Mouse (Mus musculus) ovary, adult 10 weeks (tissue): Measurements from ENCODE around the gene C5ar1. TPM values are rescaled to one million over a fixed set of nuclear protein-coding genes. Genes with fewer than 3 reads are reported as not detected.

ENCODE experiments used
- polyA plus RNA-seq: library from polyadenylated mRNA; stranded (reverse); fragments of 350-450 nt; fragmentation: Illumina TruSeq; extraction: RNeasy Lipid Tissue Mini Kit (QIAGEN cat#74804); gene quantifications from one replicate; pipeline ENCODE4 v1.2.3, GENCODE M21; 2014

The C5ar1 gene
- polyA plus RNA-seq = 4.9 TPM

DNA sequence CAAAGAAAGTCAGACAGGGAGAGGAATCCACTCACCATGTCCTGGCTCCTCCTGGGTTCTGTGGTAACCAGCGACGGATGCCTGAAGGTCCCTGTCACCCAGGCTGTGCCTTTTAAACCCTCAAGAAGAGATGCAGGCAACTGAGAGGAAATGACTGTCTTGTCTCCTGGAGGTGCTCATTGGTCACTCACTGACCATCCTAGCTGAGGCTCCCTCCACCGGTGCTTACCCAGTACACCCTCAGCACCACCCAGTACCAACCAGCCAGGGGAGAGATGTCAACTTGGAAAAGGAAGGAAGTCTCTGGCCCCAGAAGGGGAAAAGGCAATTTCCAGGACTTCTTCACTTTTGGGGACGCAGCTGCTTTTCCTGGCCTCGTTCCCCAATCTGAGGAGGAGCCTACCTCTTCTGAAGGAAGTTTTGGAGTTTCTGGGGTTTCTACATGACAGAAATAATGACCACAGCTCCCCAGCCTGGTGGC lies at the start of gene C5ar1:
C5ar1 (minus strand) TSS at position 431 of the 481 bp plus-strand sequence.

DNA sequence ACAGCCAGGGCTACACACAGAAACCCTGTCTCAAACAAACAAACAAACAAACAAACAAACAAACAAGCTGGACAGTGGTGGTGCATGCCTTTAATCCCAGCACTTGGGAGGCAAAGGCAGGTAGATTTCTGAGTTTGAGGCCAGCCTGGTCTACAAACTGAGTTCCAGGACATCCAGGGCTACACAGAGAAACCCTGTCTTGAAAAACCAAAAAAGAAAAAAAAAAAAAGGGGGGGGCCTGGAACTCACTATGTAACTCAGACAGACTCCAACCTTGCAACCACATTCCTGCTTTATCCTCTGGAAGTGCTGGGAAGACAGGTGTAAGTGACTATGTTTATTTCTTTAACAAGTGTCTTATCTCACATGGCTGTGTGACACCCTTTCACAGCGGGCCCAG lies 48.8 kb upstream of the C5ar1 start, which contains the start of gene Bbc3:
Bbc3 (plus strand) TSS at position 301 of the 400 bp plus-strand sequence.

GRCm38 (mm10) chr7:16286026-16286961 lies 27.0 kb upstream of the C5ar1 start, which contains the start of gene Ccdc9:
Gene Ccdc9 (minus strand): TSS chr7:16286795.

DNA sequence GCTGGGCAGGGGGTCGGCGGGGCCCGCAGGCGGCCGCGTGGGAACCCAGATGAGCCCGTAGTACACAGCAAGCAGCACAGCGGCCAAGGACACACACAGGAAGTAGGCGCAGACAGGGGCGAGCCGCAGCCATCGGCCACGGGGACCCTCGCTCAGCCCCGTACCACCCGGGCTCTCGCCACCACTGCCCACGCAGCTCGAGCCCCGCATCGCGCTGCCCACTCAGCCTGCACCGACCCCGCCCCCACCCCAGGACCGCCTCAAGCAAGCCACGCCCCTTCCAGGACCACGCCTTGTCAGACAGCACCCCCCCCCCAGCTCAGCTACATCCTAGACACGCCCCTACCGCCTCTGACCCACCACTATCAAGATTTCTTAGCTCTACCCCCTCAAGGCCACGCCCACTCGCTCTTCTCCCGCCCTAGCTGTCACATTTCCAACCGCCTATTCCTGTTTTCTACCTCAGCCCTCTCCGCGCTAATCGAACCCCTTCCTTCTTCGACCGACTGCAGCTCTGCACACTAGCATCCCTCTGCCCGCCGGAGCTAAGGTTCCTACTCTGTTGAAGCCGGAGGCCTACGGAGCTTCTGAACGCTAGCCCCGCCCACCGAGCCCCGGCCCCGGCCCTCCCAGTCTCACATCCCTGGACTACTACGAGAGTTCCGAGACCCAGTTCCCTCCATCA lies 13.9 kb upstream of the C5ar1 start, which contains the start of gene Inafm1:
Inafm1 (minus strand) TSS at position 537 of the 685 bp plus-strand sequence.

DNA sequence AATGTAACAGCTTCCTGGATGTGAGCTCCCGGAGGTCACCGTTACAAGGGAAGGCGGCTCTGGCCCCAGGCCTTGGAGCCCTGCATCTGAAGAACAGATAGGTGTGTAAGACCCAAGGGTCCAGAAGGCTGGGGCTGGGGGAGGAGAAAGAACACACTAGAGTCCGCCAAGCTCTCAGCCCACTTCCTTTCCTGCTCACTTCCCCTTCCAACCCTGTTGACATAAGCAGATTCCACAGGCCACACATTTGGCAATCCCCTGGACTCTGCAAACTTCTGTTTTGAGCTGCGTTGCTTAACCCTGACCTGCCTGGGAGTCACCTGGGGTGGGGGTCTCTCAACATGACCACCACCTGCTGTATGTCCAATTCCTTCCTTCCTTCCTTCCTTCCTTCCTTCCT lies 15.3 kb downstream of the C5ar1 start, which contains the start of gene C5ar2:
C5ar2 (minus strand) TSS at position 88 of the 400 bp plus-strand sequence.

GRCm38 (mm10) chr7:16221582-16222272 lies 37.6 kb downstream of the C5ar1 start, which contains the start of gene Dhx34:
Gene Dhx34 (minus strand): TSS chr7:16222037.

Other genes starting within 250 kb of the C5ar1 start
- gene Bicra, start 211.6 kb downstream of the C5ar1 start, polyA plus RNA-seq = 0.77 TPM
- 0.11 TPM for gene Zfp541, start 197.7 kb downstream of the C5ar1 start, polyA plus RNA-seq
- gene Napa, start 161.1 kb downstream of the C5ar1 start, polyA plus RNA-seq = 20.8 TPM
- gene Kptn, start 139.6 kb downstream of the C5ar1 start, polyA plus RNA-seq = 3.8 TPM
- gene Slc8a2, start 129.7 kb downstream of the C5ar1 start, polyA plus RNA-seq = 0.20 TPM
- gene Meis3, start 84.5 kb downstream of the C5ar1 start, polyA plus RNA-seq = not detected
- gene Dhx34, start 37.5 kb downstream of the C5ar1 start, polyA plus RNA-seq = 0.23 TPM
- 0.46 TPM for gene C5ar2, start 15.4 kb downstream of the C5ar1 start, polyA plus RNA-seq
- gene Inafm1, start 14.1 kb upstream of the C5ar1 start, polyA plus RNA-seq = 2.3 TPM
- 15.1 TPM for gene Ccdc9, start 27.3 kb upstream of the C5ar1 start, polyA plus RNA-seq
- not detected for gene Bbc3, start 48.9 kb upstream of the C5ar1 start, polyA plus RNA-seq
- gene Sae1, start 128.3 kb upstream of the C5ar1 start, polyA plus RNA-seq = 78.9 TPM
- 6.2 TPM for gene Zc3h4, start 141.4 kb upstream of the C5ar1 start, polyA plus RNA-seq
- not detected for gene Tmem160, start 193.2 kb upstream of the C5ar1 start, polyA plus RNA-seq
- not detected for gene Npas1, start 218.2 kb upstream of the C5ar1 start, polyA plus RNA-seq